Mouse (Mus musculus) kidney, embryonic 15.5 days (tissue): ENCODE measurements around the gene Plpp2. TPM values are rescaled to one million over a fixed set of nuclear protein-coding genes. Genes with fewer than 3 reads are reported as not detected.

Source experiments
- ATAC-seq: fragments of 200-750 bp; cut with Nextera tagmentation; replicated peaks from 2 replicates; pipeline ENCODE4 v1.8.0; 2017; ENCODE audit warnings: moderate TSS enrichment; ENCODE audit not compliant: low FRiP score
- H3K27ac ChIP-seq: fragments of 300-500 bp; sonication (generic); 2 replicates; pipeline ENCODE4 v1.5.1; 2015; ENCODE audit warnings: mild to moderate bottlenecking, inconsistent platforms
- H3K27me3 ChIP-seq: fragments of 300-500 bp; sonication (generic); 2 replicates; pipeline ENCODE4 v1.6.1; 2015; ENCODE audit warnings: inconsistent platforms
- H3K36me3 ChIP-seq: fragments of 300-500 bp; sonication (generic); 2 replicates; pipeline ENCODE4 v1.6.1; 2015; ENCODE audit warnings: inconsistent platforms
- H3K4me1 ChIP-seq: fragments of 300-500 bp; sonication (generic); 2 replicates; pipeline ENCODE4 v1.6.1; 2015; ENCODE audit warnings: inconsistent platforms
- H3K4me2 ChIP-seq: fragments of 300-500 bp; sonication (generic); 2 replicates; pipeline ENCODE4 v1.6.1; 2015; ENCODE audit warnings: moderate library complexity, mild to moderate bottlenecking, inconsistent platforms
- H3K4me3 ChIP-seq: fragments of 300-500 bp; sonication (generic); replicated peaks from 2 replicates; pipeline ENCODE4 v1.5.1; 2015; ENCODE audit warnings: mild to moderate bottlenecking, inconsistent platforms
- H3K9ac ChIP-seq: fragments of 300-500 bp; sonication (generic); 2 replicates; pipeline ENCODE4 v1.6.1; 2015; ENCODE audit warnings: mild to moderate bottlenecking, inconsistent platforms
- H3K9me3 ChIP-seq: fragments of 300-500 bp; sonication (generic); replicated peaks from 2 replicates; pipeline ENCODE4 v1.6.1; 2016; ENCODE audit warnings: inconsistent platforms
- WGBS: fragments of 180-500 bp; shearing (Covaris S2); methylation state at CpG from one replicate; pipeline ENCODE4 v1.1.7; 2015; ENCODE audit warnings: mixed read lengths; 5-methylcytosine and 5-hydroxymethylcytosine counted together
- microRNA-seq: library from miRNA; unstranded; fragments of <30 nt; microRNA quantifications from one replicate; pipeline ENCODE4, GENCODE M21; 2016
- polyA plus RNA-seq: library from polyadenylated mRNA; unstranded; fragments of >200 nt; fragmentation: Nextera tagmentation; extraction: Ambion mirVana; gene quantifications from 2 replicates; pipeline ENCODE4 v1.2.1, GENCODE M21; 2015

The Plpp2 gene
- polyA plus RNA-seq, 1 experiment from 2014 or later, result 42.0 TPM

- H3K9me3 ChIP-seq, result no peaks in the 10 kb centered on the region
- no peak overlapping the region for H3K4me2 ChIP-seq
- H3K4me3 ChIP-seq, result no peak overlapping the region
- peaks cover 27% of the 10 kb centered on the region for H3K36me3 ChIP-seq
- H3K27me3 ChIP-seq, result no peaks in the 10 kb centered on the region
- no peak for ATAC-seq
- WGBS, result 88% methylated on average over 8 of the region's 8 CpGs
- no peaks in the 10 kb centered on the region for H3K4me1 ChIP-seq
- H3K9ac ChIP-seq, result no peak overlapping the region
- no peak overlapping the region for H3K27ac ChIP-seq
These were observed 7.9 kb downstream of the Plpp2 start for GRCm38 (mm10) chr10:79525456-79526325.

DNA sequence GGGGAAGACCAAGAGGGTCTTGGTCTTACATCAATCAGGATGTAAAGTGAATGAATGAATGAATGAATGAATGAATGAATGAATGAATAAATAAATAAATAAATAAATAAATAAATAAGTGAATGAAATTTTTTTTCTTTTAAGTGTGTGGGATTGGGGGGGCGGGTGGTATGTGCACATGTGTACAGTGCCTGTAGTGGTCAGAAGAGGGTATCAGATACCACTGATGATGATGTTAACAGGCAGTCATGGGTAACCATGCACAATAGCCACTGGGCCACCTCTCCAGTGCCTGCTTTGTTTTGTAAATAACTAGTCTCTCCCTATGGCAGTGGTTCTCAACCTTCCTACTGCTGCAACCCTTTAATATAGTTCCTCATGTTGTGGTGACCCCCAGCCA lies 9.2 kb downstream of the Plpp2 start:
- Histone ChIP-seq H3K4me1 (no peaks in the 10 kb centered on the region), H3K4me3 (no peak overlapping the region), H3K27me3 (no peaks in the 10 kb centered on the region), H3K36me3 (peaks cover 23% of the 10 kb centered on the region), H3K27ac (no peak overlapping the region), H3K9me3 (no peaks in the 10 kb centered on the region), H3K9ac (no peak overlapping the region), H3K4me2 (no peak overlapping the region)
- ATAC-seq, result no peak
- WGBS, result 92% methylated on average over 1 of the region's 1 CpGs

DNA sequence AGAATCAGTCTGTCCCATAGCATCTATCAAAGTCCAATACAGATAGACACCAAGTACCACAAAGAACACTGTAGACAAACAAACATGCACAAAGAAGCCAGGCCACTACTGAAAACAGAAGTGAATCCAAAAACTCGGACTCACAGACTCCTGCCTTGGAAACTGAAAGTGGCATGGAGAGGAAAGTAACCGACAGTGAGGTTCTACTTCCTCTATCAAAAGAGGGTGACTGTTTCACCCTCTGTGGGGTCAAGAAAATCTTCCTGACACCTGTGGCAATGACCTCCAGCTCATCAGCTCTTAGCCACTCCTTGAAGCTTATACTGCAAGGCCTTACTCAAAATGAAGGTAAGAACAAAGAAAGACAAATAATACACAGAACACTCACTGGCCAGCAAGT lies 26.9 kb downstream of the Plpp2 start:
- 74% methylated on average over 2 of the region's 2 CpGs for WGBS
- H3K36me3 ChIP-seq, result no peaks in the 10 kb centered on the region
- no peak overlapping the region for H3K27ac ChIP-seq
- no peaks in the 10 kb centered on the region for H3K9me3 ChIP-seq
- H3K9ac ChIP-seq, result no peak overlapping the region
- H3K27me3 ChIP-seq, result no peaks in the 10 kb centered on the region
- no peaks in the 10 kb centered on the region for H3K4me1 ChIP-seq
- H3K4me2 ChIP-seq, result no peak overlapping the region
- no peak for ATAC-seq
- H3K4me3 ChIP-seq, result no peak overlapping the region

GRCm38 (mm10) chr10:79502830-79503644 lies 30.6 kb downstream of the Plpp2 start:
- ATAC-seq, result 0 out of 2 replicates have a peak, but pooled peaks have one; percentile 15
- 56% methylated on average over 6 of the region's 6 CpGs for WGBS
- H3K4me3 ChIP-seq, result no peak overlapping the region

GRCm38 (mm10) chr10:79496701-79497288 lies 36.8 kb downstream of the Plpp2 start:
- Histone ChIP-seq H3K27ac (no peak overlapping the region), H3K4me2 (no peak overlapping the region), H3K27me3 (no peaks in the 10 kb centered on the region), H3K4me3 (no peak overlapping the region), H3K9me3 (no peaks in the 10 kb centered on the region), H3K4me1 (no peaks in the 10 kb centered on the region), H3K36me3 (no peaks in the 10 kb centered on the region), H3K9ac (no peak overlapping the region)
- 61% methylated on average over 2 of the region's 2 CpGs for WGBS
- ATAC-seq, result no peak

More at GRCm38 (mm10) chr10:79502830-79503644, 30.6 kb downstream of the Plpp2 start:
- Histone ChIP-seq H3K27ac (no peak overlapping the region), H3K36me3 (no peaks in the 10 kb centered on the region), H3K9ac (no peak overlapping the region), H3K4me2 (no peak overlapping the region), H3K27me3 (no peaks in the 10 kb centered on the region), H3K9me3 (no peaks in the 10 kb centered on the region), H3K4me1 (no peaks in the 10 kb centered on the region)

DNA sequence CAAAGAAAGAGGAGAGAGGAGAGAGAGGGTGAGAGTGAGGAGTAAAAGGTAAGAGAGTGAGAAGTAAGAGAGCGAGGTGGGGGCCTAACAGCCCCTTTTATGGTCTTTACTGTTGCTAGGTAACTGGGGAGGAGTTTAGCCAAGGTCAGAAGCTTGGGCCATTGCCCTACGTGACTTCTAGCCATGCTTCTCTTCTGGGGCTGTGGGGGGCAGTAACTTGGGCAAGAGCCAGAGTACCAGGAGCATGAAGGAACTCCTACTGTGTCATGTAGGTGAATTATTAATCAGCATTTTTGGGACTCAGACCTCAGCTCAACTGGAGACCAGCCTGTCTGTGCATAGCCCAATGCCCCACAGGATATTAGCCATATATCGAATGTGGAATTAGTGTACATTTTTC lies 37.7 kb downstream of the Plpp2 start:
- Histone ChIP-seq H3K9ac (no peak overlapping the region), H3K36me3 (no peaks in the 10 kb centered on the region), H3K4me2 (no peak overlapping the region), H3K27me3 (no peaks in the 10 kb centered on the region), H3K27ac (no peak overlapping the region), H3K4me3 (no peak overlapping the region), H3K4me1 (no peaks in the 10 kb centered on the region), H3K9me3 (no peaks in the 10 kb centered on the region)
- whole genome bisulfite sequencing, result 53% methylated on average over 3 of the region's 3 CpGs
- no peak for ATAC-seq

Small RNA genes within 50 kb of the gene (microRNA-seq; reads per million reads assigned to microRNA genes)
- 0.59 reads per million for gene Mir6909

Other genes with a start within 250 kb of the Plpp2 start
- not detected in 2 replicates for gene Vmn2r82, start 177.3 kb downstream of the Plpp2 start, polyA plus RNA-seq
- gene Vmn2r83, start 65.1 kb downstream of the Plpp2 start, polyA plus RNA-seq, result not detected in 2 replicates
- gene Mier2, start 21.4 kb upstream of the Plpp2 start, polyA plus RNA-seq, result 48.6 and 53.6 TPM in 2 replicates
- gene Theg, start 53.5 kb upstream of the Plpp2 start, polyA plus RNA-seq, result not detected in 2 replicates
- 0.05 TPM in 1 of 2 replicates, not detected in the other for gene C2cd4c, start 80.2 kb upstream of the Plpp2 start, polyA plus RNA-seq
- 10.4 and 12.2 TPM in 2 replicates for gene Shc2, start 104.1 kb upstream of the Plpp2 start, polyA plus RNA-seq
- gene Odf3l2, start 111.9 kb upstream of the Plpp2 start, polyA plus RNA-seq, result not detected in 2 replicates
- gene Madcam1, start 130.8 kb upstream of the Plpp2 start, polyA plus RNA-seq, result 2.7 and 2.8 TPM in 2 replicates
- 71.2 and 81.4 TPM in 2 replicates for gene Tpgs1, start 135.6 kb upstream of the Plpp2 start, polyA plus RNA-seq
- 88.4 and 100 TPM in 2 replicates for gene Cdc34, start 148.4 kb upstream of the Plpp2 start, polyA plus RNA-seq
- 0.50 and 0.95 TPM in 2 replicates for gene Gzmm, start 155.2 kb upstream of the Plpp2 start, polyA plus RNA-seq
- gene Bsg, start 170.7 kb upstream of the Plpp2 start, polyA plus RNA-seq, result 913 and 925 TPM in 2 replicates
- 0.05 and 0.19 TPM in 2 replicates for gene Hcn2, start 182.8 kb upstream of the Plpp2 start, polyA plus RNA-seq
- 43.7 and 54.4 TPM in 2 replicates for gene Polrmt, start 212.8 kb upstream of the Plpp2 start, polyA plus RNA-seq
- 0.12 and 0.14 TPM in 2 replicates for gene Fgf22, start 221.3 kb upstream of the Plpp2 start, polyA plus RNA-seq
- 88.5 and 102 TPM in 2 replicates for gene Rnf126, start 233.2 kb upstream of the Plpp2 start, polyA plus RNA-seq
- gene Fstl3, start 243.5 kb upstream of the Plpp2 start, polyA plus RNA-seq, result 15.3 and 15.6 TPM in 2 replicates